Mouse (Mus musculus) right cerebral cortex, postnatal 25 days (tissue): ENCODE results near the gene Mcf2l.

Experiments used
- DNase-seq: peaks from one replicate; pipeline ENCODE4 v3.0.0; 2022

The Mcf2l gene

GRCm38 (mm10) chr8:12915187-12916006, 41.8 kb downstream of the Mcf2l start:
- DNase-seq = peak; percentile 71

- DNase-seq = no peak
Measured at GRCm38 (mm10) chr8:12916156-12916900, 42.7 kb downstream of the Mcf2l start.

GRCm38 (mm10) chr8:12917029-12917428, 43.4 kb downstream of the Mcf2l start:
- peak; percentile 28 for DNase-seq

GRCm38 (mm10) chr8:12917831-12918230, 44.2 kb downstream of the Mcf2l start:
- no peak for DNase-seq

GRCm38 (mm10) chr8:12920599-12920998, 47.0 kb downstream of the Mcf2l start:
- DNase-seq = no peak

- DNase-seq = no peak
Measured at GRCm38 (mm10) chr8:12925051-12925450, 51.4 kb downstream of the Mcf2l start.

GRCm38 (mm10) chr8:12925941-12926381, 52.4 kb downstream of the Mcf2l start:
- no peak for DNase-seq

- DNase-seq = no peak
Measured at GRCm38 (mm10) chr8:12927204-12927983, 53.8 kb downstream of the Mcf2l start.

- peak; percentile 50 for DNase-seq
Measured at GRCm38 (mm10) chr8:12928033-12928432, 54.4 kb downstream of the Mcf2l start.

GRCm38 (mm10) chr8:12928931-12929330, 55.3 kb downstream of the Mcf2l start:
- no peak for DNase-seq

- DNase-seq = no peak
Measured at GRCm38 (mm10) chr8:12930290-12930689, 56.7 kb downstream of the Mcf2l start.

GRCm38 (mm10) chr8:12931426-12931825, 57.8 kb downstream of the Mcf2l start:
- no peak for DNase-seq

GRCm38 (mm10) chr8:12932520-12932919, 58.9 kb downstream of the Mcf2l start:
- DNase-seq = no peak

- DNase-seq = no peak
Measured at GRCm38 (mm10) chr8:12933765-12934164, 60.2 kb downstream of the Mcf2l start.

GRCm38 (mm10) chr8:12934453-12935043, 60.9 kb downstream of the Mcf2l start:
- no peak for DNase-seq

- no peak for DNase-seq
Measured at GRCm38 (mm10) chr8:12940549-12940948, 66.9 kb downstream of the Mcf2l start.

- no peak for DNase-seq
Measured at GRCm38 (mm10) chr8:12941161-12941926, 67.7 kb downstream of the Mcf2l start.

GRCm38 (mm10) chr8:12947604-12948573, 74.3 kb downstream of the Mcf2l start:
- no peak for DNase-seq

GRCm38 (mm10) chr8:12948574-12948961, 75.0 kb downstream of the Mcf2l start:
- DNase-seq = no peak

GRCm38 (mm10) chr8:12951051-12951630, 77.5 kb downstream of the Mcf2l start:
- no peak for DNase-seq
